Mouse (Mus musculus): Measurements from ENCODE around the gene Tcstv3.

DNA sequence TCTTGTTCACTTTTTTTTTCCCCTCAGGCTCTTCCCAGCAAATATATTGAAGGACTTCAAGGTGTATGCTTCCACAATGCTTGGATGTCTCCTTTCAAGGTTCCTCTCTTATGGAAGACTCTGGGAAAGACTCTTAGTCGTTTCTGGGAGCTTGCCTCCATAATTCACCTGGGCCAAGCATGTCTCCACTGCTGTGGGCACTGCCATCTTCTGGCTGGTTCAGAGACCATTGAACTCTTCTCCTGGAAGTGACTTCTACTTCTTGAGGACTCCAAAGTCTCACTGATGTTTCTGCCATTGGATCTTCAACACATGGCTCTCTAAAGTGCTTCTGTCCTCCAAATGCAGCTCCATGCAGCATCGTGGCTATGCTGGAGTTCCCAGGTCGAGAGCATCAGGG lies 3.5 kb downstream of the Tcstv3 start:
- TF ChIP-seq POLR2A (IDR thresholded peaks at IDR 0.05; ENCODE audit: insufficient read length, low read depth) (no peak), USF1 (IDR thresholded peaks at IDR 0.05; ENCODE audit: low read depth) (no peak)

All from myocyte (in vitro differentiated cells).